Mouse (Mus musculus) left cerebral cortex, postnatal 10 days (tissue): ENCODE measurements around the gene Magi2. TPM values are rescaled to one million over a fixed set of nuclear protein-coding genes. Genes with fewer than 3 reads are reported as not detected.
"Not testable (repeated sequence)": the region's sequence is repeated elsewhere in the genome, so short reads cannot be mapped to it uniquely, and the experiment has no call there.

Source experiments
- DNase-seq, 2 experiments: peaks; one replicate each; pipeline ENCODE4 v3.0.0; 2021 to 2022; ENCODE audit warnings: low spot score in 2 of 2, mixed read lengths in 1 of 2; ENCODE audit errors: extremely low spot score in 1 of 2
- intact Hi-C: fragments of 180-260 bp; cut with DNase I; formaldehyde crosslinking; loops from one replicate; pipeline ENCODE4 v1.15.1; 2025
- total RNA-seq, 2 experiments: library from RNA; stranded (reverse); gene quantifications; 2 replicates each; pipeline ENCODE4 v1.2.3; 2021

Magi2 gene
- total RNA-seq, 2 experiments from 2014 or later = 89.5 to 96.4 TPM

DNA sequence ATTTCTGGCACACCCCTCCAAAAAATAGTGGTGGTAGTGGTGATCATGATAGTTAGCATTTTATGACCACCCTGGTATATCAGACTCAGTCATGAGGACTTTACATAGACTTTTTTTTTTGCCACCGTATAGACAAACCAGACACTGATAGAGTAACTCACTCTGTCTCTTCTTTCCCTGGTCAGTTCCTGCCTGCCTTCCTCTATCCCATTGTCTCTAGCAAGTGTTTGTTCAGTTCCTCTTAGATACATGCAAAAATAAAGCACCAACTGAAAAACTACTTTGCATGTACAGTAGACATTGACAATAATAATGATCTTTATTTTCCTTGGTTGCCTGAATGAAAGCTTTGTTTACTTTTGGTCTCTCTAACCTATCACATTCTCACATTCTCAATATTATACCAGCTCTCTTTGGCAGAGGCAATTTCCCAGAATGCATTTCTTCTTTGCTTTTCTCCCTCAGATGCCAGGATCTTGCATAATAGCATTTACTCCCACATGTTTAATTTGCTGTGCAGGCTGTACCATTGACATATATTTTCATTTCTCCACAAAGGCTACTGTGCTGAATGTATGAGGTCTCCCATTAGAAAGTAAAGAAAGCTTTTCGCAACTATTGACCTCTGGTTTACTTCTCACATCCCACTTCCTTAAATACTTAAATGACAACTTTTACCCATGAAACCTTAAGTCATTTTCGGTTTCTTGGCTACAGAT lies 1029.5 kb downstream of the Magi2 start:
- DNase-seq = no peak

DNA sequence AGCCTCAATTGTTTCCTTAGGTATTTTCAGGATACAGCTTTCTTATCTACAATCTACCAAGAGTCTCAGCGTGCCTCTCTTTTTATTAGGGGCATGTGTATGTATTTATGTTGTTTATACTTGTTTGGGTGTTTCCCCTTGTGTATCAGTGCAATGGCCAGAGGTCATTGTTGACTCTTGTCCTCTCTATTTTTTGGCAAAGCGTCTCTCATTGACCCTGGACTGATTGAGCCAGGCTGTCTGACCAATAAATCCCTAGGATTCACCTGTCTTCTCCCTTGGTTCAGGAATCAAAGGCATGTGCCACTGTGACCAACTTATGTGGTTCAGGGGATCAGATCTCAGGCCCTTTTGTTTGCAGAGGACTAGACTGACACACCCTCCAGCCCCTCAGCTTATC lies 1030.1 kb downstream of the Magi2 start:
- intact Hi-C loops = no loop called here
- no peak for DNase-seq

More for the DNA sequence above, 1029.5 kb downstream of the Magi2 start:
- intact Hi-C loops = no loop called here

DNA sequence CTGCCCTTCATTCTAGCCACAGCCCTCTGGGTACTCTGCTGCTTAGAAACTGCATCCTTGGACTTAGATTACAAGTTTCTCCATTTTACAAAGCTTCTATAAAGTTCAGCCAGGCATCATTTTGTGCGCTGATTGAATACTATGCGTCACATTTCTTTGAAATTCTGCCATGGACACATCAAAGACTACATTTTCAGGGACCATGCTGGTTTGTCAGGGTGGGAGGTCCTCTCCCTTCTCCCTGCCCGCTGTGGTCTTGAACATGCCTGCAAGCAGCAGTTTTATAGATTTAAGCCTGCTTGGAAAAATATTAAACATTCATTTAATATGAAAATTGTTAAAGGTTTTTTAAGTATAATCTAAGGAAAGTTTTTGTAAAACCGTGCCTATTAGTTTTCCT lies 1030.6 kb downstream of the Magi2 start:
- intact Hi-C loops = no loop called here
- no peak for DNase-seq

DNA sequence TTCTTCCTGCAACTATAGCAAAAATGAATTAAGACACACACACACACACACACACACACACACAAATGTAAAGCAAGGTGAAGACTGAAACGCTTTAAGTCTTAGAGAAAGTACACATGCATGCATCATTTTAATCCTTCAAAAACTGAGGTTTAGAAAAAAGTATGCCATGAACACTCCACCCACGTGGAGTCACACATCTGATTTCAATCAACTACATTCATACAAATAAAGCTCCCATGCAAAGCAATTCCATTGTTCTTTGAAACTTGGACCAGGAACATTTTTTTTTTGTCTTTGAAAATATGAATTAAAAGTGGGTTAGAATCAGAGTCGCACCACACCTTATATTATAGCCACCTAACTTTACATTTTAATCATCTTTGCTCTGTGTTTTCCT lies 1032.9 kb downstream of the Magi2 start:
- DNase-seq = no peak
- intact Hi-C loops = no loop called here

DNA sequence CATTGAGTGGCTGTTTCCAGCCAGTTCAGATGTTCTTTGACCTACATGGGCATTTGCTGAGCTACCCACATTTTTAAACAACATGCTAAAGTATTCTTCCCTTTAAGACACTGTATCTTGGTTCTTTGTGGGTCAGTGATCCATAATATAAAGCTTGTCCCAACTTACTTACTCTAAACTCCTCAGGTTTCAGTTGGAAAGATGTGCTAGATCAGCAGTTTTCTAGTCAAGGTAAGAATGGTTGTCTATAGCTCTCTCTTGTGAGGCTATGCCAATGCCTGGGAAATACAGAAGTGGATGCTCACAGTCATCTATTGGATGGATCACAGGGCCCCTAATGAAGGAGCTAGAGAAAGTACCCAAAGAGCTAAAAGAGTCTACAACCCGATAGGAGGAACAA lies 1045.8 kb downstream of the Magi2 start:
- DNase-seq, intact Hi-C loops: not testable (repeated sequence)

DNA sequence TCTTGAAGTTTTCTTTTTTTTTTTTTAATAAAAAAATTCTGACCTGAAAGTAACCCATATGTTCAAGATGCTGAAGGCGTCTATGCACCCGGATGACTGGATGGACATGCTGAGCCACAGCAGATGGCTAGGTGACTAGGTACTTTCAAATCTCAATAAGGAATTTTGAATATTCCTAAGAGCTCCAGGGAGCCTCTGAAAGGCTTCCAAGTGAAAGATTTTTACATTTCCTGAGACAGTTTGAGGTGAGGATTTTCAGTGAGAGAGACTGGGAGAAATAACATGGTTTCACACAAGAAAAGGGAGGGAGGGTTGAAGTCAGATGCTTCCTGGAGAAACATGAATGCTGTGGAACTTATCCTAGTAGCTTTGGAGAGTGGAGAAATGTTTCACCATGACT lies 1048.8 kb downstream of the Magi2 start:
- no peak for DNase-seq
- intact Hi-C loops = no loop called here

DNA sequence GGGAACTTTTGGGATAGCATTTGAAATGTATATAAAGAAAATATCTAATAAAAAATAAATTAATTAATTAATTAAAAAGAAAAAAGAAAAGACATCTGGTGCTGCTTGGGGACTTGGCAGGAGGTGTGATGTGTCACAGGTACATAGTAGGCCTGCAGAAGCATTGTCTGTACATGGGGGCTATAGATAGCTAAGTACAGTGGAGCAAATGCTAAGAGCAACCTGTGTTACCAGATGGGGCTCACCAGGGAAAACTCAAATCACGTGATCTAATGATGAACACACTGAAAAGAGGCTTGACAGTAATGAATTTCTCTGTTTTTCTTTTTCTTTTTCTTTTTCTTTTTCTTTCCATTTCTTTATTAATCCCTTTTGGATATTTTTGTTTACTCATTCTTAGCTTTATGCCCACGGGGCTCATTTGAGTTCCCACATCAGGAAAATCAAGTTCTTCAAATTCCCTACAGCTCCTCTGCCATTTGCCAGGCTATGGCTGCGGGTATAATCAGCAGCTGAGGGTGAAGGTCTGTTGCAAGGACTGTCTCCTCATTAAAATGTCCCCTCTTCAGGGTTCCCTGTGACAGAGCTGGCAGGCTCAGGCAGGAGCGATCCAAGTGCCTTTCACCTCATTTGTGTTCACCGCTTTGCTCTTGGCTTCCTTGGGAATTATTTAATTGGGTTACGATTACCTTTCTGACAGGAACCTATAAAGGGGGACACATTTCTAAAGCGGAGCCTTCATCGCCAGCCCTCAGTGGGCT lies 1058.4 kb downstream of the Magi2 start:
- no peak for DNase-seq
- intact Hi-C loops = no loop called here

DNA sequence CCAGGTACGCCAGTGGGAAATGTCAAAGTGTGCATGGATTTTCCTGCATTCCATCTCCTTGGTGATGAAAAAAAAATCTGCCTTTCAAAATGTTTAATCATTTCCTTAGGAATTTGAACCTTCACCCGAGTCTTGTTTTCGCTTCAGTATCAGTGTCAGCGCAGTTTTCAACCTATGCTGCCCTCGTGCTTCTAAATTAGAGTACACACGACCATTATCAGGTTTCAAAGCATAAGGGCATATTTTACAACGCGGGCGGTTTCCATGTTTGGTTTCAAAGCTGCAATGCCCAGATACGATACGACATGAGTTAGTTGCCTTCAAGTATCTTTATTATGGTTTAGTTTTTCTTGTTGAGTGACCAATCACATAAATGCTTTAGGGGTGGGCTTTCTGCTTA lies 1067.7 kb downstream of the Magi2 start:
- DNase-seq = no peak
- intact Hi-C loops = no loop called here

DNA sequence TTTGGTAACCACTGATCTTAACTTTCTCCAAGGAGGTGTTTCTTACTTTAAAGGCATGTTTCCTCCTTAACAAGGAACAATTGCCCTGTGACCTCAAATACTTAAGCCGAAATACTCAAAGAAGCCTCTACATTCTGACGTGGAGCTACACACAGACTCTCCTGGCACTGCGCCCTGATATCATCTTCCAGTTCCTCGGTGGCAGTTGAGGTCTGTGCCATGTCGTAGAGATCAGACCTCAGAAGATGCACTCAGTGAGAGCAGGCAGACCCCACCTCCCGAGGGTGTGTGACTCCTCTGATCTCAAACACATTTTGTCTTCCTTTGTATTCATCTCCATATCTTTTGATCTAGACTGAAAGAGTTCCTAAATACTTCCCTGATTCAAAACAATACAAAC lies 1073.0 kb downstream of the Magi2 start:
- intact Hi-C loops = no loop called here
- DNase-seq = no peak

DNA sequence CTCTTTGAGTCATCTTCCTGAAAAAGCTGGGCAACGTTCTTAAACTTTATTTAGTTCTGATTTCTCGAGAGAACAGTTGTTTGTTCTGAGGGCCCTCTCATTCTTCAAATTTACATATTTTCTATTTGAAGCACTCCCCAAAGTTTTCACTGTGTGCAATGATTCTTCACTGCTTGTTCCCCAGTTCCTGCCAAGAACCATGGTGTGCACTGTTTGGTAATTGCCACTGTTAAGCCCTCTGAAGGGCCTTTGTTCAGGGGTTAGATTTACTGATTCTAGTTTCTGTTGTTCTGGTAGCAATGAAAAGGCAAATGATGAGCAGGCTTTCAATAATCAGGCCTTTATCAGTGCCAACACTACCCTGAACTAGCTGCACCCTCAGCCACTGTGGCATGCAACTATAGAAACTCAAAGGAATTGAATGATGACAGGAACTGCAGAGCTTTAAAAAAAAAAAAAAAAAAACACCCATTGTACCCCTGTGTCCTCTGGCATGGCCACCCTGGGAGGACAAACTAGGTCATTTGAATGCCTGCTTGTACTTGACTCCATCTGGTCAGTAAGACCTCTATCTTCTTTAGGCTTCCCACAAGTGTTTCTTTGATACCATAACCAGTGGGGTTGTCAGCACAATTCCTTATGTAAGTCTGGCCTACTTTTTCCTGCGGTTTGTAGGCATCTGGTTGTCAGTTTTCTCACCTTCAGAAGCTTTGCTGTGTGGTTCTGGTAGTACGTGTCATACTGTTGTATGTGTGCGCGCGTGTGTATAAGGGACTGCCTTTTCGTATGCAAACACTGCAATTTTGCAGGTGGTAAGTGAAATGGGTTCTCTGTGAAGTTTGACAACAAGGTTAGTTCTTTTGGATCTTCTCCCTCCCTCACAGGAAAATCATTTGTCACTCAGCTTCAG lies 1076.5 kb downstream of the Magi2 start:
- DNase-seq = no peak
- intact Hi-C loops = no loop called here

DNA sequence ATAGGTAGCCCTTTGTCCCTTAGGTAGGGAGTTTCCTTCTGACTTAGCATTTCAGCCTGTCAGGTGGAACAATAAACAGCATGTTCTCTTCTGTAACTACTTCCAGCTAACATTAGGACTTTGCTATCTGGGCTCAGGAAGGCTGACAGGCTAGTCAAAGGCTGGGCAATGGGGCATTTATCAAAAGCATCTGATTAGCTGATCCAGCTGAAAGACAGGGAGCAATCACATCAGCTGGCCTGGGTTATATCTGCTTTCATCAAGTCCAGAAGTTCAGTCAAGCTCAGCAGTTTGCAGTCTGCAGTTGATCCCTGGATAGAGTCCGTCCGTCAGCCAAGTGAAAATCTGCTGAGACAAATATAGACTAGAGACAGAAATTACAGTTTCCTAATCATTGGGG lies 1094.1 kb downstream of the Magi2 start:
- no peak for DNase-seq

DNA sequence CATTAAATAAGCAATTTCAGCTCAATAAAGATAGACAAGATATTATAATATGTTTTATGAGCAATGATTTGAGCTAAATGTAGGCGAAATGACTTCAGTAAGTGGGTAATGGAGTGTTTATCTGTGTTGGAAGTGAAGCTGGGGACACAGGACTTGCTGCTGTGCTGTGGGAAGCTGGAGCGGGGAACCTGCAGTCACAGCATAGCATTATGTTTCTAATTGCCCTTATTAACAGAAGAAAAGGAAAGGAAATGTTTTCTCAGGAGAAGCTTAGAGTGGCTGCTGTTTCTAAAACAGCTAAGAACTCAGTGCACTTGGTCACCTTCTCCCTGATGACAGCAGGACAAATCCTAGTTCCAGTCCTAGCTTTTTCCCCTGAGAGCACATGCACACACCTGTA lies 1098.5 kb downstream of the Magi2 start:
- no peak for DNase-seq
- intact Hi-C loops = no loop called here

More for the DNA sequence above, 1094.1 kb downstream of the Magi2 start:
- intact Hi-C loops = no loop called here

DNA sequence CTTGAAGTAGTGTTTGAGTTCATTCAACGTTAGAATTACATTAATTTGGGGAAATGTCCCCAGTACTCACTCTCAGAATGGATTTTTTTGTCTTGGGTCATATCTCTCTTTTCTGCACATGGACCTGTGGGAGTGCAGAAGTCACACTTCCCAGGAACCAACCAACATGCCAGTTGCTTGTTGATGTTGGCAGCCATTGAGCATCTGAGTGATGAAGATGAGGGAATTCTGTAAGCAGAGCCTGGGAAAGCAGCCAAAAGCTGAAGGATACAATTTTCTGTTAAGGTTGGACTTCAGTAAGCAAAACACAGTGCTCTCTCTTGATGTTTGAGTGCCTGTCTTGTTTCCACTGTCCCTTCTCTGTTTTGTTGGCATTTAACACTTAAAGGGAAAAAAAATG lies 1102.1 kb downstream of the Magi2 start:
- intact Hi-C loops = no loop called here
- no peak for DNase-seq

DNA sequence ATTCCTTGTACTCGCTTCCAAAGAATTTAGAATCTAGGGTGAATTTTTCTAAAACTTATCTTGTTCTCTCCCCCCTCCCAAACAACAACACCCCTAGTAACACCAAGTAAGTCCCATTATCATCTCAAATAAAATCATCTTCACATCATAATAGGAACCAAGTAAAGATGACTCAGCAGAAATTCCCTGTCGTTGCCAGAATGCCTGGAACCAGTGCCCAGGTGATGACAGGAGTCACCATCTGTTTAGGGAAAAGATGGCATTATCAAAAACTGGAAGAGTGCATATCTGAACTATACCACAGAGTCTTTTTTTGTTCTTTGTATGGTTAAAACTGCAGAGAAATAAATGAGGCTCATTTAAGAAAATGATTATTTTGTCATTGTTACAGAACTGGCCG lies 1103.2 kb downstream of the Magi2 start:
- intact Hi-C loops = no loop called here
- DNase-seq = no peak

DNA sequence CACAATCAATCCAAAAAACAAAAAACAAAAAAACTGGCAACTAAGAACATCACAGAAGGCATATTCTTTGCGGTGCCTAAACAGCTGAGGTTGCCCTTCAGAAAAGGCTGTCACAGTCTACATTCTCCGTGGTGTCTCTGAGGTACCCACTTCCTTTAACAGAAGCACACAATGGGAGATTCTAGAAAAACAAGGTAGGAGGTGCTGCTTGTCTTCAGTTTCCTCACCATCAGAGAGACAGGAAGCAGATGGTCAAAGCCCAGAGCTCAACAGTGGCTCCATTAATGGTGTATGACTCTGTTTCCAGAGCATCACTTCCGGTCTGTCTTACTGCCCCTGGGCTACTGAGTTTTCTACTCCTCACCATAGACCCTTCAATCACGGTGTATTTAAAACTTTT lies 1105.7 kb downstream of the Magi2 start:
- no peak for DNase-seq
- intact Hi-C loops = no loop called here

DNA sequence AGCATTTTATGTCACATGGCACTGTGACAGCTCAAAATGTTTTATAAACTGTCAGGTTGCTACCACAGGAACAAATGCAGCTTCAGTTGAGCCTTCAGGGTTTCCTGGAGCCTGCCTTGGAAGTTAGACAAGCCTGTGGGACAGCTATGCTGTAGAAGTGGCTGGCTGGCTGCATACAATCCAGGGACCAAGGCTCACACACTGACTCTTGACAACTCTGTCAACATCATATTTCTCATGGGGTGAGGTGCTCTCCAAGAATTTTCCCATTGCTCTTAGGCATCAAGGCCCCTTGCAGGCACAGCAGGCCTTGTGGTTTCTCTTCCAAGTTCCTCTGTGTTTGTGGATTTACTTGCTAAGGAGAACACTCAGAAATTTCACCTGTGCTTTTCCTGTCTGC lies 1107.7 kb downstream of the Magi2 start:
- no peak for DNase-seq
- intact Hi-C loops = no loop called here

DNA sequence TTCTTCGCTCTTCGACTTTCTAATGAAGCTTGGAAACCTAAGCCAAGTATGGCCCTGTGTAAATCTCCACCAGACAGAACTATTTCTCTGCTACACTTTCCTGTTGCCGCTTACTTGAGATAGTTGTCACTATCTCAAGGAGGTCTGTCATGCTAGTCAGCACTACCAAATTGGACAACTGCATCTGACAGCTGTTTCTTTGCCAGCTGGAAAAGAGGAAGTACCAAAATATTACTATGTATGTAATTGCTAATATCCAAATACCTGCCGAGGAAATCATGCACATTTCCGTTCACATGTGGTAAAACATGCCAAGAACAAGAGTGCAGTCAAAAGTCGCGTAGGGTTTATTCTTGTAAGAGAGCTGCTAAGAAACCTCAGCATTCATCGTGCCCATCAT lies 1126.1 kb downstream of the Magi2 start:
- DNase-seq = no peak
- intact Hi-C loops = no loop called here

DNA sequence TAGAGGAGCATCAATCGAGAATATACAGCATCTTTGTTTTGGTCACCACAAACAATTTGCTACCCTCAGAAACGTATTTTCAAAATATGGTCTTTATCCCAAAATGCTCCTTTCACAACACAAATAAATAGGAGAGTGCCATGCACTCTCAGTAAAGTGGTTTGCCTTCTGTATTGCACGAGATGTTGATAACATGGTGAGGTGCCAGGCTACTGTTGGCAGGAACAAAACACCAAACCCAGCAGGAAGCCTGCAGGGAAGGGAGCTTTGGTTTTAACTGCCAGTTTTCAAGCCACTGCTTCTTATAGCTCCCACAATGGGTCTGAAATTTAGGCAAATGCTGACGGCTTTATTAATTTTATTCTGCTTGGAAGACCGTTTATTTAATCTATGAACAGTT lies 1131.6 kb downstream of the Magi2 start:
- no peak for DNase-seq
- intact Hi-C loops = no loop called here

DNA sequence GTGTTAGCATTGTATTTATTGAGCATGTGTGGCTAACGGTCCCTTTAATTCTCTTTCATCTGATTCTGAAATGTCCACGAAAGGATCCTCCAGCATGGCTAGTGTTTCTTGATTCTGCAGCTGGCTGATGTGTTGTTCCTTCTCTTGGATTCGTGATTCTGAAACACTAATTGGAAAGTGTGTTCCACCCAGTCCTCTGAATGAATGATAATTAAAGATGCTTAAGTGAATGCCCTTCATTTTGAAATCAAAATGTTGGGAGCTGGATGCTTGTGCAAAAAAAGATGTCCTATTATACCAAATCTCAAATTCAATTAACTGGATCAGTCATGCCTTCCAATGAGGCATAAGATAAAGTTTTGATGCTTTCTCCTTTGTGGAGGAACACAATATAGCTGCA lies 1132.2 kb downstream of the Magi2 start:
- DNase-seq = no peak
- intact Hi-C loops = no loop called here

DNA sequence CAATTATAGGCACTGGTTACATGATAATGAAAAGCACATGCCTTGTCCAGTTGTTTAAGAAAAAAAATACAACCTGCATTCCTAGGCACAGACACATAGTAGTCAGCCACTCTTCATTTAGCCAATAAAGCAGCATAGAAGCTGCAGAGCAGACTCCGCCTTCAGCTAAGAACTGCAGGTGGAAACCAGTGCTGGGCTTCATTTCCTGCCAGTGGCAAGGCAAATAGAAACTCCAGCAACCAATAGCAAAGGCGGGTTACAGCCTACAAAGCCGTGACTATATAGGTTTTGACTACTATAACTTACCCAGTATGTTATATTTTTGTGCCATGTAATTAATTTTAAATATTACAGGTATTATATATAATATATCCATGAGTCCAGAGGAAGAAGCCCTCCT lies 1135.3 kb downstream of the Magi2 start:
- intact Hi-C loops = no loop called here
- no peak for DNase-seq
